Mouse (Mus musculus) frontal cortex, adult 2 months (tissue): ENCODE results near the gene Ctnnal1. TPM values are rescaled to one million over a fixed set of nuclear protein-coding genes. Genes with fewer than 3 reads are reported as not detected.

Experiments
- DNase-seq, 2 experiments: peaks; one replicate each; pipeline ENCODE4 v3.0.0; 2022; ENCODE audit warnings: low spot score in 1 of 2; ENCODE audit errors: extremely low spot score in 1 of 2
- polyA plus RNA-seq: library from polyadenylated mRNA; depleted of rRNA; stranded (reverse); fragments of >200 nt; gene quantifications from 2 replicates; pipeline ENCODE4 v1.2.3, GENCODE M21; 2012; rRNA removed

Ctnnal1 gene
- polyA plus RNA-seq, 1 experiment: 23.9 TPM

DNA sequence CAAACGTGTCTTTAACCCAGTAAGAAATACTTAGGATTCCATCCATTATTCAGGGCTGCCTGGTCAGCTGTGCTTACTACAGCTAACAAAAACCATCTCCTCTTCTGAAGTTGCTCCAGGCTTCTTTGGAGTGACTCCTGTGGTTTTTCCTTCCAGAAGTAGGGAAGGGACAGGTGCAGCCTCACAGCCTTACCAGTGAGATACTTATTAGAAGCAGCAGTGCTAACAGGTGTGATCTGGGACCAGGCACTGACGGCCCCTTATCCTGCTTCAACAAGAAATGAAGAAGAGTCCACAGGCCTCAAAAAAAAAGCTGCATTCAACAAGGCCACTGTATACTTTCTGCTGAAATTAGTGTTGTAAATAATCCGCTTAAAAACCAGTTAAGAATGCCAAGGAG lies 53.3 kb downstream of the Ctnnal1 start:
- DNase-seq: no peak

DNA sequence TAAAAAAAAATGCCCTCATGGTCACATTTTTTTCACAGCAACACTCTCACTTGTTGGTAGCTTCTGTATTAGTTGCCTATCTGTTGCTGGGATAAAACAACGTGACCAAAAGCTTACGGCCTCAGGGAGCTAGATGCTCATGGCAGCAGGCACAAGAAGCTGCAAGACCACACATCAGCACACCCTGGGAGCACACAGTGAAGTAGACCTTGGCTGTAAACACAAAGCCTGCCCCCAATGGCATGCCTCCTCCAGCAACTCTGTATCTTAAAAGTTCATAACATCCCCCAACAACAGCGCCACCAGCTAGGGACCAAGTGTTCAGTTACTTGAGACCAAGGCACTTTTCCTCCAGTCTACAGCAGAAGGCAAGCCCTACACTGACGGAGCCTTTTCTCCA lies 55.9 kb downstream of the Ctnnal1 start:
- no peak for DNase-seq

DNA sequence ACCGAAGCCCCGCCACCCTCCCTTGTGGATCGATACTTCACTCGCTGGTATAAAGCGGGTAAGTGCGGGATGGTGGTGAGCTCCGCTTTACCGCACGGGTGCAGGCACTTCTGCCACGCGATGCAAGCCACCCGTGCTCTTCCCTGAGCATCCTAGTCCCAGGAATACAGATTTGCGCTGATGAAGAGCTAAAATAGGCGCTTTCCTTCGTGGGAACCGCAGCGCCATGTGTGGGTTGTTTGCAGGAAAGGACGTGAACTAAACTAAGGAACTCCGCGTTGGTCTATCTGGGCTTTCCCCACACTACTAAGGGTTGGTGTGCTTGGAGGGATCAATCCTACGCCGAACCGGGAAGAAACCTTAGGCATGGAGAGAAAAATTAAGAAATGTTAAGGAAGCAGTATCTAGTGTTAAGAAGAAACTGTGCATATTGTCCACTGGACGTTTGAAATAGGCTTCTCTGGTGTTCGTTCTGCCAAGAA lies 62.3 kb downstream of the Ctnnal1 start:
- peak in 1 of 2 experiments; percentile 25 for DNase-seq

DNA sequence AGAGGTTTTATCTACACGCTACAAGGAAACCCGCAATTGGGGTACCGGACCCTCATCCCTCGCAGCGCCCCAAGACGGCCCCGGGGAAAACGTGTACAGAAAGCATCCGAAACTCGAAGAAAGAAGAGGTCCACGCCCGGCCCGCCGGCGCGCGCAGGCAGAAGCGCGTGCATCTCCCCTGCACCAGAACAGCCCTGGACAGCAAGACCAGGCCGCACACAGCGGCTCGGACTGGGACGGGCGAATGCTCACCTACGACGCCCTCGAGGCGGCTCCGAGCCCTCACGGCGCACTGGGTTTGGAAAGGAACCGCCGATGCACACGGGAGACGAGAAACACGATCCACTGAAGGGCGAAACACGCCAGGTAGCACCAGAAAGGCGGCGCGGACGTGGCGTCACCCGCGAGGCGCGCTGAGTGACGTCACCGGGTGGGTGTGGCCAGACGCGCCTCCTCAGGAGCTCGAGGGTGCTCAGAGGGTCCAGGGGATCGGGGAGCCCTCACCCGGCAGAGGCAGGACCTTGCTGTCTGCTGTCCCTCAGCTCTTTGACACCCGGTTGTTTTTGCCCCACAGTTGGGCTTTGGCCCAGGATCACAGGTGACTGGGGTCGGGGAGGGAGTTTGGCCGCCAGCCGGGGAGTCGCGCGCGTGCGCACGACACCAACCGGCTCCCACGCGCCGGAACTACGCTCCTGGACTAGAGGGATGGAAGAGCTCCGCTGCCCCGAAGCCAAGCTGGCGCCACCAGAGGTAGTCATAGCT lies 62.9 kb downstream of the Ctnnal1 start, which contains the start of the genes Elp1 and Fam206a:
Elp1 (minus strand) TSS at position 425 of the 762 bp plus-strand sequence.
Fam206a (plus strand) TSS at position 439 of the 762 bp plus-strand sequence.
- DNase-seq: peak; percentile 86 to 97

DNA sequence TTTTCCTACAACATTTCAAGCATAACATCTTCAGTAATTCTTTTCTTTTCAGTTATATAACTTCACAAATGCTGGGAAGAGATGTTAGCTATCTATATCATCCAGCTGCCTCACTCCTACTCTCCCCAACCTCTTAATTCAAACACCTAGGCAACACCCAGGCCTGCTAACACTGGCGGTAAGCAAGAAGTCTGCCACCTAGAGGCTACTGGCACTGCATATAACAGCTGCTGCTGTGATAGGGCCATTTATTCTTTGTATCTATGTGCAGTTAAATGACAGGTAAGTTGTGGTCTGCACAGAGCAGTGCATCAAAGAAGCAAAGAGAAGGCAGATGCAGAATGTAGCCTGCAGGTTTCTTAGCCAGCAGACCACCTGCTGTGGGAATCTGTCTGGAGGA lies 73.6 kb downstream of the Ctnnal1 start:
- DNase-seq: peak; percentile 18 to 39

DNA sequence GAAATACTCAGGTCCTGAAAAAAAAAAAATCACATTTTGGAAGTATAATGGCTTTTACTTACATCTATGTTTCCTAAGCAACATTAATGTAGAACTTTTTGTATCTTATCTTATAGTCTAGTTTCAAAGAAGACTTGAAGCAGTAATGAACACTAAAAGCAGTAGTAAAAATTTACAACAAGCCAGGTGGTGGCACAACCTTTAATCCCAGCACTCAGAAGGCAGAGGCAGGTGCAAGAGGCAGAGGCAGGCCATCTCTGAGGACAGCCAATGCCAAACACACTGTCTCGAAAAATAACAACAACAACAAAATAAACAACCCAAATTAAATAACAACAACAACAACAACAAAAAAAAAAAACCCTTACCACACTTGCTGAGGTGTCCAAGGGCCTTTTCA lies 93.9 kb downstream of the Ctnnal1 start:
- no peak for DNase-seq

DNA sequence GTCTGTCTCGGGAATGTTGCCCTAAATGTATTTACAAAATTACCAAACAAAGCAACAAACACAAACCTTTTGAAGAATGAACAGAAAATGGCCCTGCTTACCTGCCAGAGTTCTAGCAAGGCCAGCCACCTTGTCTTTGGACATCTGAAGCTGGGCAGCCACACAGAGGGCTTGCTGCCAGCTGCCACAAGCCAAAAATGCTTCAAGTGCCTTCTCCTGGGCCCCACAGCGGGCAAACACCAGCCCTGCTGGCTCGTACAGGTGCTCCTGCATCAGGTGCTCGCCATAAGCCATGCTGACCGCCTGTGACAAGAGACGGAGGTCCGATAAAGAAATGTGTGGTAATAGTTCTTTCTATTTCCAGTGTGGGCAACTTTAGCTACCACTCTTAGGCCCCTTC lies 96.1 kb downstream of the Ctnnal1 start:
- DNase-seq: no peak

DNA sequence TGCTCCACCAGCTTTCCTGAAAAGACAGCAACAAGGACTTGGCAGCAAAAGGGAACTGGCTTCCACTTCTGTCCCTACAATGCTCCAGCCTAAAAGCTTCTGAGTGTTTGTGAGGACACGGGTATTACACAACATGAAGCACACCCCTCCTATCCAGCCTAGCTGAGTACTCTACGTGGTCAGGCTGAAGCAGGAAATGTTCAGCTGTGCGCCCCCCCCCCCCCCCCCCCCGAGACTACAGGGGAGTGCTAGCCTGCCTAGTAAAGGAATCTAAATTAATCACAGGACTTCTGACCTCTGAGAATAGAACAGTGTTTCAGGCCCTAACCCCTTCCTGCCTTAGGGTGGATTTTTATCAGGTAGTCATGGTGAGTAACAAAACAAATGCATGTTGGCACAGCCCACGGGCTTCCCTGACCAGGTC lies 97.1 kb downstream of the Ctnnal1 start:
- DNase-seq: no peak

Other genes starting within 250 kb of the Ctnnal1 start
- gene Gm26657, start 125.1 kb downstream of the Ctnnal1 start, polyA plus RNA-seq: not detected in 2 replicates
- 0.06 and 0.11 TPM in 2 replicates for gene Actl7b, start 123.7 kb downstream of the Ctnnal1 start, polyA plus RNA-seq
- gene Actl7a, start 121.8 kb downstream of the Ctnnal1 start, polyA plus RNA-seq: not detected in 2 replicates
- gene Elp1, start 62.9 kb downstream of the Ctnnal1 start, polyA plus RNA-seq: 65.2 and 67.4 TPM in 2 replicates
- gene Fam206a, start 62.8 kb downstream of the Ctnnal1 start, polyA plus RNA-seq: 12.3 and 12.5 TPM in 2 replicates
- 13.7 and 14.1 TPM in 2 replicates for gene Tmem245, start 82.2 kb upstream of the Ctnnal1 start, polyA plus RNA-seq
- 78.7 and 79.7 TPM in 2 replicates for gene Frrs1l, start 125.2 kb upstream of the Ctnnal1 start, polyA plus RNA-seq